In the genomic region with DNA sequence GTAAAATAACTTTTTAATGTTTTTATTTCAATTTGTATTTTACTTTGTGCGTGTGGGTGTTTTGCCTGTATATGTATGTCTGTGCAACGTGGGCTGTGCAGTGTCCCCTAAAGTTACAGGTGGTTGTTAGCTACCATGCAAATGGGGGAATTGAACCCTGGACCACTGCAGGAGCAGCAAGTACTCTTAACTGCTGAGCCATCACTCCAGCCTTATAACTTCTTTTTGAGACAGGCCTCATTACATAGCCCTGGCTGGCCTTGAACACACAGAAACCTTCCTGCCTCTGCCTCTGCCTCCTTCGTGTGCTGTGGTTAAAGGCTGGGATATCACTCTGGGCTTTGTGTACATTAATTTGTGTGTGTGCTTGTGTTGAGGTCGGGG, we compare ENCODE assay signal across 8 mouse cellular contexts. TPM values are rescaled to one million over a fixed set of nuclear protein-coding genes. Genes with fewer than 3 reads are reported as not detected.
A peak's percentile ranks its signal among the peaks of the same experiment; 100 is the strongest.
DNase-seq lines count a peak whose midpoint lies in the region; ATAC-seq lines count a peak whose summit lies in the region.

No protein-coding gene starts in this region.

- H3K4me2 ChIP-seq in kidney, embryonic 16.5 days (replicated peaks; ENCODE audit: low read depth, low read length) = peak overlapping the region; percentile 72
- peak overlapping the region; percentile 65 for H3K4me2 ChIP-seq in hindbrain, embryonic 13.5 days
- peak overlapping the region; percentile 72 for H3K4me2 ChIP-seq in midbrain, embryonic 15.5 days

- ATAC-seq in kidney, embryonic 16.5 days (ENCODE audit: low FRiP score, low TSS enrichment) = no peak
- no peak for ATAC-seq in hindbrain, embryonic 13.5 days (ENCODE audit: low FRiP score)
- no peak for ATAC-seq in midbrain, embryonic 15.5 days (replicated peaks)
- ATAC-seq in megakaryocyte-erythroid progenitor cell, adult 5-6 weeks (replicated peaks; ENCODE audit: low FRiP score, low TSS enrichment, poor library complexity, severe bottlenecking) = no peak

- H3K9ac ChIP-seq in kidney, embryonic 16.5 days (replicated peaks; ENCODE audit: low read length) = peak overlapping the region; percentile 93
- peak overlapping the region; percentile 98 for H3K9ac ChIP-seq in hindbrain, embryonic 13.5 days
- peak overlapping the region; percentile 98 for H3K9ac ChIP-seq in midbrain, embryonic 15.5 days

- 34% methylated on average over 4 of the region's 4 CpGs for WGBS in kidney, embryonic 16.5 days
- 40% methylated on average over 4 of the region's 4 CpGs for WGBS in hindbrain, embryonic 13.5 days
- WGBS in midbrain, embryonic 15.5 days = 27% methylated on average over 4 of the region's 4 CpGs

- peaks cover 25% of the 10 kb centered on the region for H3K4me1 ChIP-seq in kidney, embryonic 16.5 days (ENCODE audit: insufficient read depth, low read length)
- H3K4me1 ChIP-seq in brown adipose tissue, adult 24 weeks (ENCODE audit: control insufficient read depth, insufficient read depth, insufficient read length, low read length) = peaks cover 9% of the 10 kb centered on the region
- peaks cover 50% of the 10 kb centered on the region for H3K4me1 ChIP-seq in hindbrain, embryonic 13.5 days (replicated peaks)
- peaks cover 37% of the 10 kb centered on the region for H3K4me1 ChIP-seq in midbrain, embryonic 15.5 days

- H3K4me3 ChIP-seq in kidney, embryonic 16.5 days (ENCODE audit: low read length) = peak overlapping the region; percentile 84
- H3K4me3 ChIP-seq in brown adipose tissue, adult 24 weeks (ENCODE audit: insufficient read depth, low read depth, low read length) = peak overlapping the region; percentile 91
- peak overlapping the region; percentile 77 for H3K4me3 ChIP-seq in hindbrain, embryonic 13.5 days
- peak overlapping the region; percentile 85 for H3K4me3 ChIP-seq in midbrain, embryonic 15.5 days

- DNase-seq in kidney, adult 9 months = no peak
- DNase-seq in frontal cortex, postnatal 14 days (ENCODE audit: low spot score in 2 of 2) = no peak
- DNase-seq in ovary, postnatal 14 days (ENCODE audit: low spot score) = no peak

- H3K27me3 ChIP-seq in kidney, embryonic 16.5 days (ENCODE audit: insufficient read depth, low read length) = peaks cover 20% of the 10 kb centered on the region
- H3K27me3 ChIP-seq in hindbrain, embryonic 13.5 days = peaks cover 29% of the 10 kb centered on the region
- H3K27me3 ChIP-seq in midbrain, embryonic 15.5 days (replicated peaks) = peaks cover 23% of the 10 kb centered on the region

- H3K36me3 ChIP-seq in kidney, embryonic 16.5 days (ENCODE audit: insufficient read depth, low read length) = peaks cover 10% of the 10 kb centered on the region
- peaks cover 11% of the 10 kb centered on the region for H3K36me3 ChIP-seq in hindbrain, embryonic 13.5 days
- no peaks in the 10 kb centered on the region; the same call in 1 of the 2 replicates for H3K36me3 ChIP-seq in midbrain, embryonic 15.5 days (replicated peaks)

- H3K27ac ChIP-seq in kidney, embryonic 16.5 days (ENCODE audit: low read length) = peak overlapping the region; percentile 91; the same call in 1 of the 2 replicates
- 0 out of 2 replicates have a peak overlapping the region, but pooled peaks have one; percentile 15 for H3K27ac ChIP-seq in brown adipose tissue, adult 24 weeks (replicated peaks; ENCODE audit: low read depth, low read length)
- no peak overlapping the region; the same call in 1 of the 2 replicates for H3K27ac ChIP-seq in hindbrain, embryonic 13.5 days
- H3K27ac ChIP-seq in midbrain, embryonic 15.5 days = peak overlapping the region; percentile 87; the same call in 1 of the 2 replicates

- no peaks in the 10 kb centered on the region for H3K9me3 ChIP-seq in kidney, embryonic 16.5 days (ENCODE audit: low read length)
- no peaks in the 10 kb centered on the region for H3K9me3 ChIP-seq in hindbrain, embryonic 13.5 days
- no peaks in the 10 kb centered on the region for H3K9me3 ChIP-seq in midbrain, embryonic 15.5 days

RNA-seq across cellular contexts. Expression of a gene that starts 0.3 kb away (rescaled TPM):
- 67.4 and 68.1 TPM in 2 replicates for polyA plus RNA-seq in kidney, embryonic 16.5 days (2015; fragmentation: Nextera tagmentation; extraction: Ambion mirVana)
- 24.6 and 25.5 TPM in 2 replicates for polyA plus RNA-seq in brown adipose tissue, adult 24 weeks (2012; ENCODE audit: insufficient read depth, insufficient read length, missing spikeins)
- polyA plus RNA-seq in hindbrain, embryonic 13.5 days (2015; fragmentation: Nextera tagmentation; extraction: Ambion mirVana) = 61.8 and 64.7 TPM in 2 replicates
- 75.4 and 78.7 TPM in 2 replicates for polyA plus RNA-seq in midbrain, embryonic 15.5 days (2015; fragmentation: Nextera tagmentation; extraction: Ambion mirVana)
- total RNA-seq in megakaryocyte-erythroid progenitor cell, adult 5-6 weeks (2014; fragmentation: Nextera tagmentation) = 25.3 and 27.2 TPM in 2 replicates
- 32.7 and 39.8 TPM in 2 replicates for total RNA-seq in megakaryocyte-erythroid progenitor cell, adult 5-6 weeks (2017)

RNA-seq across cellular contexts. Expression of a gene that starts 8.8 kb away (rescaled TPM):
- polyA plus RNA-seq in kidney, embryonic 16.5 days (2015; fragmentation: Nextera tagmentation; extraction: Ambion mirVana) = 0.13 and 0.14 TPM in 2 replicates
- polyA plus RNA-seq in brown adipose tissue, adult 24 weeks (2012; ENCODE audit: insufficient read depth, insufficient read length, missing spikeins) = 2.1 and 3.6 TPM in 2 replicates
- polyA plus RNA-seq in hindbrain, embryonic 13.5 days (2015; fragmentation: Nextera tagmentation; extraction: Ambion mirVana) = 2.8 and 3.4 TPM in 2 replicates
- 2.8 and 4.2 TPM in 2 replicates for polyA plus RNA-seq in midbrain, embryonic 15.5 days (2015; fragmentation: Nextera tagmentation; extraction: Ambion mirVana)
- 0.59 TPM in 1 of 2 replicates, not detected in the other for total RNA-seq in megakaryocyte-erythroid progenitor cell, adult 5-6 weeks (2014; fragmentation: Nextera tagmentation)
- 1.1 TPM in 1 of 2 replicates, not detected in the other for total RNA-seq in megakaryocyte-erythroid progenitor cell, adult 5-6 weeks (2017)

RNA-seq across cellular contexts. Expression of a gene that starts 25.6 kb away (rescaled TPM):
- 58.7 and 64.1 TPM in 2 replicates for polyA plus RNA-seq in kidney, embryonic 16.5 days (2015; fragmentation: Nextera tagmentation; extraction: Ambion mirVana)
- 23.5 and 23.7 TPM in 2 replicates for polyA plus RNA-seq in brown adipose tissue, adult 24 weeks (2012; ENCODE audit: insufficient read depth, insufficient read length, missing spikeins)
- 51.1 and 51.8 TPM in 2 replicates for polyA plus RNA-seq in hindbrain, embryonic 13.5 days (2015; fragmentation: Nextera tagmentation; extraction: Ambion mirVana)
- polyA plus RNA-seq in midbrain, embryonic 15.5 days (2015; fragmentation: Nextera tagmentation; extraction: Ambion mirVana) = 54.7 and 55.7 TPM in 2 replicates
- total RNA-seq in megakaryocyte-erythroid progenitor cell, adult 5-6 weeks (2014; fragmentation: Nextera tagmentation) = 8.9 and 13.9 TPM in 2 replicates
- 11.9 and 25.7 TPM in 2 replicates for total RNA-seq in megakaryocyte-erythroid progenitor cell, adult 5-6 weeks (2017)

RNA-seq across cellular contexts. Expression of a gene that starts 48.3 kb away (rescaled TPM):
- 14.6 and 20.0 TPM in 2 replicates for polyA plus RNA-seq in kidney, embryonic 16.5 days (2015; fragmentation: Nextera tagmentation; extraction: Ambion mirVana)
- polyA plus RNA-seq in brown adipose tissue, adult 24 weeks (2012; ENCODE audit: insufficient read depth, insufficient read length, missing spikeins) = 10.9 and 16.2 TPM in 2 replicates
- 16.3 and 17.1 TPM in 2 replicates for polyA plus RNA-seq in hindbrain, embryonic 13.5 days (2015; fragmentation: Nextera tagmentation; extraction: Ambion mirVana)
- 17.1 and 20.8 TPM in 2 replicates for polyA plus RNA-seq in midbrain, embryonic 15.5 days (2015; fragmentation: Nextera tagmentation; extraction: Ambion mirVana)
- total RNA-seq in megakaryocyte-erythroid progenitor cell, adult 5-6 weeks (2014; fragmentation: Nextera tagmentation) = 50.7 and 81.7 TPM in 2 replicates
- total RNA-seq in megakaryocyte-erythroid progenitor cell, adult 5-6 weeks (2017) = 55.3 and 86.3 TPM in 2 replicates

RNA-seq across cellular contexts. Expression of a gene that starts 51.8 kb away (rescaled TPM):
- polyA plus RNA-seq in kidney, embryonic 16.5 days (2015; fragmentation: Nextera tagmentation; extraction: Ambion mirVana) = 50.9 and 51.7 TPM in 2 replicates
- 11.1 and 13.5 TPM in 2 replicates for polyA plus RNA-seq in brown adipose tissue, adult 24 weeks (2012; ENCODE audit: insufficient read depth, insufficient read length, missing spikeins)
- polyA plus RNA-seq in hindbrain, embryonic 13.5 days (2015; fragmentation: Nextera tagmentation; extraction: Ambion mirVana) = 89.2 and 90.3 TPM in 2 replicates
- 87.3 and 92.1 TPM in 2 replicates for polyA plus RNA-seq in midbrain, embryonic 15.5 days (2015; fragmentation: Nextera tagmentation; extraction: Ambion mirVana)
- total RNA-seq in megakaryocyte-erythroid progenitor cell, adult 5-6 weeks (2014; fragmentation: Nextera tagmentation) = 5.7 and 7.4 TPM in 2 replicates
- total RNA-seq in megakaryocyte-erythroid progenitor cell, adult 5-6 weeks (2017) = 8.5 and 11.3 TPM in 2 replicates
